ENCODE assay signal across 8 mouse cellular contexts in genomic region chr1:18058211-18058971, GRCm38 (mm10).
DNase-seq lines count a peak whose midpoint lies in the region; ATAC-seq and TF ChIP-seq lines count a peak whose summit lies in the region.

No protein-coding gene starts in this region.

- DNase-seq in lung, adult 2 months: no peak
- no peak for DNase-seq in ovary, postnatal 36 days (ENCODE audit: low spot score)
- no peak for DNase-seq in spleen, postnatal 10 days (ENCODE audit: low spot score in 2 of 2)

- H3K27me3 ChIP-seq in lung, embryonic 16.5 days (ENCODE audit: control insufficient read depth, insufficient read depth, low read depth, low read length): peaks cover 30% of the 10 kb centered on the region
- H3K27me3 ChIP-seq in embryonic facial prominence, embryonic 13.5 days: peaks cover 47% of the 10 kb centered on the region
- H3K27me3 ChIP-seq in intestine, embryonic 15.5 days (replicated peaks): peaks cover 28% of the 10 kb centered on the region
- H3K27me3 ChIP-seq in liver, embryonic 15.5 days: peaks cover 29% of the 10 kb centered on the region
- peaks cover 30% of the 10 kb centered on the region for H3K27me3 ChIP-seq in stomach, embryonic 15.5 days (replicated peaks)

- H3K9me3 ChIP-seq in lung, embryonic 16.5 days (ENCODE audit: control insufficient read depth, low read length): no peaks in the 10 kb centered on the region
- no peaks in the 10 kb centered on the region for H3K9me3 ChIP-seq in embryonic facial prominence, embryonic 13.5 days
- no peaks in the 10 kb centered on the region for H3K9me3 ChIP-seq in intestine, embryonic 15.5 days
- no peaks in the 10 kb centered on the region for H3K9me3 ChIP-seq in liver, embryonic 15.5 days (replicated peaks)
- no peaks in the 10 kb centered on the region for H3K9me3 ChIP-seq in stomach, embryonic 15.5 days

- no peaks in the 10 kb centered on the region for H3K36me3 ChIP-seq in lung, embryonic 16.5 days (ENCODE audit: control insufficient read depth, insufficient read depth, low read length)
- no peaks in the 10 kb centered on the region for H3K36me3 ChIP-seq in embryonic facial prominence, embryonic 13.5 days
- H3K36me3 ChIP-seq in intestine, embryonic 15.5 days: no peaks in the 10 kb centered on the region
- H3K36me3 ChIP-seq in liver, embryonic 15.5 days (replicated peaks): no peaks in the 10 kb centered on the region
- no peaks in the 10 kb centered on the region for H3K36me3 ChIP-seq in stomach, embryonic 15.5 days

- H3K27ac ChIP-seq in lung, embryonic 16.5 days (ENCODE audit: low read length): no peak overlapping the region
- no peak overlapping the region for H3K27ac ChIP-seq in embryonic facial prominence, embryonic 13.5 days
- H3K27ac ChIP-seq in intestine, embryonic 15.5 days: no peak overlapping the region
- H3K27ac ChIP-seq in liver, embryonic 15.5 days (replicated peaks): no peak overlapping the region
- H3K27ac ChIP-seq in stomach, embryonic 15.5 days: no peak overlapping the region

- H3K4me1 ChIP-seq in lung, embryonic 16.5 days (replicated peaks; ENCODE audit: control insufficient read depth, insufficient read depth, low read length): no peaks in the 10 kb centered on the region
- no peaks in the 10 kb centered on the region for H3K4me1 ChIP-seq in lung, adult 2 months (ENCODE audit: control insufficient read depth, insufficient read depth, low read length)
- peaks cover 9% of the 10 kb centered on the region for H3K4me1 ChIP-seq in embryonic facial prominence, embryonic 13.5 days
- 0 out of 2 replicates have a peak, but pooled peaks cover 5% of the 10 kb centered on the region for H3K4me1 ChIP-seq in intestine, embryonic 15.5 days (replicated peaks)
- no peaks in the 10 kb centered on the region for H3K4me1 ChIP-seq in liver, embryonic 15.5 days (replicated peaks)
- peaks cover 6% of the 10 kb centered on the region; the same call in 1 of the 2 replicates for H3K4me1 ChIP-seq in stomach, embryonic 15.5 days

- WGBS in lung, embryonic 16.5 days: 1% methylated on average over 77 of the region's 77 CpGs
- WGBS in lung, adult 2 months: 2% methylated on average over 77 of the region's 77 CpGs
- WGBS in embryonic facial prominence, embryonic 13.5 days: under 1% methylated on average over 77 of the region's 77 CpGs
- under 1% methylated on average over 77 of the region's 77 CpGs for WGBS in intestine, embryonic 15.5 days
- WGBS in liver, embryonic 15.5 days (ENCODE audit: insufficient replicate concordance): under 1% methylated on average over 74 of the region's 77 CpGs
- under 1% methylated on average over 77 of the region's 77 CpGs for WGBS in stomach, embryonic 15.5 days

- H3K9ac ChIP-seq in lung, embryonic 16.5 days (ENCODE audit: low read length): peak overlapping the region; percentile 28; the same call in 1 of the 2 replicates
- peak overlapping the region; percentile 75 for H3K9ac ChIP-seq in embryonic facial prominence, embryonic 13.5 days
- H3K9ac ChIP-seq in intestine, embryonic 15.5 days: peak overlapping the region; percentile 31; the same call in 1 of the 2 replicates
- H3K9ac ChIP-seq in liver, embryonic 15.5 days: no peak overlapping the region
- peak overlapping the region; percentile 3; the same call in 1 of the 2 replicates for H3K9ac ChIP-seq in stomach, embryonic 15.5 days

- ATAC-seq in lung, embryonic 16.5 days (ENCODE audit: low read depth): peak; percentile 34; the same call in 1 of the 2 replicates
- ATAC-seq in embryonic facial prominence, embryonic 13.5 days (ENCODE audit: insufficient number of reproducible peaks, insufficient read depth, low FRiP score, low TSS enrichment, low read depth): peak; percentile 54
- ATAC-seq in intestine, embryonic 15.5 days: peak; percentile 73
- ATAC-seq in liver, embryonic 15.5 days (ENCODE audit: insufficient read depth): no peak
- peak; percentile 35; the same call in 1 of the 2 replicates for ATAC-seq in stomach, embryonic 15.5 days (ENCODE audit: insufficient read depth, low FRiP score, low read depth)

- TF ChIP-seq POLR2A in lung, adult 2 months (IDR thresholded peaks at IDR 0.05; ENCODE audit: borderline replicate concordance, extremely low read depth, low read depth, low read length): no peak

- peak overlapping the region; percentile 52 for H3K4me3 ChIP-seq in lung, embryonic 16.5 days (ENCODE audit: low read length)
- no peak overlapping the region for H3K4me3 ChIP-seq in lung, adult 2 months (replicated peaks; ENCODE audit: extremely low read depth, low read depth, low read length)
- peak overlapping the region; percentile 62 for H3K4me3 ChIP-seq in embryonic facial prominence, embryonic 13.5 days
- peak overlapping the region; percentile 49 for H3K4me3 ChIP-seq in intestine, embryonic 15.5 days (replicated peaks)
- H3K4me3 ChIP-seq in liver, embryonic 15.5 days (replicated peaks): peak overlapping the region; percentile 15; the same call in 1 of the 2 replicates
- peak overlapping the region; percentile 50 for H3K4me3 ChIP-seq in stomach, embryonic 15.5 days (replicated peaks)

- TF ChIP-seq CTCF in lung, adult 2 months (IDR thresholded peaks at IDR 0.05; ENCODE audit: insufficient read depth, low read length): no peak

- peak overlapping the region; percentile 80 for H3K4me2 ChIP-seq in lung, embryonic 16.5 days (ENCODE audit: low read depth, low read length)
- H3K4me2 ChIP-seq in embryonic facial prominence, embryonic 13.5 days: peak overlapping the region; percentile 98
- peak overlapping the region; percentile 95 for H3K4me2 ChIP-seq in intestine, embryonic 15.5 days (replicated peaks)
- H3K4me2 ChIP-seq in liver, embryonic 15.5 days: peak overlapping the region; percentile 41
- H3K4me2 ChIP-seq in stomach, embryonic 15.5 days: peak overlapping the region; percentile 96

Comparison
In these comparisons a context has a peak if more than half of its experiments do, and no peak if none do; other contexts are left out.
1. H3K4me2 ChIP-seq: peak in every context shown above with its lines; median percentile 98 in embryonic facial prominence, embryonic 13.5 days; 96 in stomach, embryonic 15.5 days; 95 in intestine, embryonic 15.5 days; 80 in lung, embryonic 16.5 days; 41 in liver, embryonic 15.5 days.